Mouse (Mus musculus): ENCODE data around the gene Olfr1151. TPM values are rescaled to one million over a fixed set of nuclear protein-coding genes. Genes with fewer than 3 reads are reported as not detected.

Olfr1151 gene
- total RNA-seq (2023): not detected

GRCm38 (mm10) chr2:87855562-87855961, at the start of gene Olfr1151:
Gene Olfr1151 (plus strand): TSS chr2:87855862.

GRCm38 (mm10) chr2:87809522-87809921, 46.1 kb upstream of the Olfr1151 start, which contains the start of gene Olfr1145:
Gene Olfr1145 (plus strand): TSS chr2:87809822.

GRCm38 (mm10) chr2:87830233-87830632, 25.4 kb upstream of the Olfr1151 start, which contains the start of gene Olfr1148:
Gene Olfr1148 (plus strand): TSS chr2:87830533.

GRCm38 (mm10) chr2:87843693-87844092, 12.0 kb upstream of the Olfr1151 start, which contains the start of gene Olfr1150-ps1:
Gene Olfr1150-ps1 (plus strand): TSS chr2:87843993.

GRCm38 (mm10) chr2:87866192-87866591, 10.5 kb downstream of the Olfr1151 start, which contains the start of gene Olfr1152:
Gene Olfr1152 (plus strand): TSS chr2:87866492.

GRCm38 (mm10) chr2:87894662-87895061, 39.0 kb downstream of the Olfr1151 start, which contains the start of gene Olfr1153:
Gene Olfr1153 (plus strand): TSS chr2:87894962.

GRCm38 (mm10) chr2:87905066-87905465, 49.4 kb downstream of the Olfr1151 start, which contains the start of gene Olfr1154:
Gene Olfr1154 (minus strand): TSS chr2:87905166.

Other genes starting within 250 kb of the Olfr1151 start
- gene Olfr1130, start 249.7 kb upstream of the Olfr1151 start, total RNA-seq (2023): not detected
- gene Olfr1131, start 228.8 kb upstream of the Olfr1151 start, total RNA-seq (2023): not detected
- not detected for gene Olfr1132, start 218.3 kb upstream of the Olfr1151 start, total RNA-seq (2023)
- not detected for gene Olfr1133, start 208.5 kb upstream of the Olfr1151 start, total RNA-seq (2023)
- gene Olfr1134, start 197.4 kb upstream of the Olfr1151 start, total RNA-seq (2023): not detected
- not detected for gene Olfr1135, start 182.2 kb upstream of the Olfr1151 start, total RNA-seq (2023)
- not detected for gene Olfr1136, start 161.9 kb upstream of the Olfr1151 start, total RNA-seq (2023)
- gene Olfr1137, start 142.7 kb upstream of the Olfr1151 start, total RNA-seq (2023): not detected
- not detected for gene Olfr1138, start 115.9 kb upstream of the Olfr1151 start, total RNA-seq (2023)
- gene Olfr1140, start 112.1 kb upstream of the Olfr1151 start, total RNA-seq (2023): not detected
- not detected for gene Olfr1141, start 101.9 kb upstream of the Olfr1151 start, total RNA-seq (2023)
- not detected for gene Olfr152, start 76.4 kb upstream of the Olfr1151 start, total RNA-seq (2023)
- gene Olfr1143, start 55.3 kb upstream of the Olfr1151 start, total RNA-seq (2023): not detected
- not detected for gene Olfr1145, start 46.0 kb upstream of the Olfr1151 start, total RNA-seq (2023)
- gene Olfr1148, start 25.3 kb upstream of the Olfr1151 start, total RNA-seq (2023): not detected
- gene Olfr1150-ps1, start 11.9 kb upstream of the Olfr1151 start, total RNA-seq (2023): not detected
- not detected for gene Olfr1152, start 10.6 kb downstream of the Olfr1151 start, total RNA-seq (2023)
- not detected for gene Olfr1153, start 39.1 kb downstream of the Olfr1151 start, total RNA-seq (2023)
- not detected for gene Olfr1154, start 49.3 kb downstream of the Olfr1151 start, total RNA-seq (2023)
- not detected for gene Olfr1155, start 89.3 kb downstream of the Olfr1151 start, total RNA-seq (2023)
- not detected for gene Olfr1156, start 97.2 kb downstream of the Olfr1151 start, total RNA-seq (2023)
- gene Olfr1157, start 112.4 kb downstream of the Olfr1151 start, total RNA-seq (2023): not detected
- not detected for gene Olfr74, start 118.8 kb downstream of the Olfr1151 start, total RNA-seq (2023)
- gene Olfr1158, start 134.3 kb downstream of the Olfr1151 start, total RNA-seq (2023): not detected
- not detected for gene Olfr1160, start 152.4 kb downstream of the Olfr1151 start, total RNA-seq (2023)
- gene Olfr1161, start 166.9 kb downstream of the Olfr1151 start, total RNA-seq (2023): not detected
- gene Olfr73, start 181.8 kb downstream of the Olfr1151 start, total RNA-seq (2023): not detected
- gene Olfr1162, start 195.3 kb downstream of the Olfr1151 start, total RNA-seq (2023): not detected
- gene Olfr1163, start 216.0 kb downstream of the Olfr1151 start, total RNA-seq (2023): not detected
- not detected for gene Olfr1164, start 238.1 kb downstream of the Olfr1151 start, total RNA-seq (2023)